Mouse (Mus musculus): ENCODE results near the gene Klhl29.

DNA sequence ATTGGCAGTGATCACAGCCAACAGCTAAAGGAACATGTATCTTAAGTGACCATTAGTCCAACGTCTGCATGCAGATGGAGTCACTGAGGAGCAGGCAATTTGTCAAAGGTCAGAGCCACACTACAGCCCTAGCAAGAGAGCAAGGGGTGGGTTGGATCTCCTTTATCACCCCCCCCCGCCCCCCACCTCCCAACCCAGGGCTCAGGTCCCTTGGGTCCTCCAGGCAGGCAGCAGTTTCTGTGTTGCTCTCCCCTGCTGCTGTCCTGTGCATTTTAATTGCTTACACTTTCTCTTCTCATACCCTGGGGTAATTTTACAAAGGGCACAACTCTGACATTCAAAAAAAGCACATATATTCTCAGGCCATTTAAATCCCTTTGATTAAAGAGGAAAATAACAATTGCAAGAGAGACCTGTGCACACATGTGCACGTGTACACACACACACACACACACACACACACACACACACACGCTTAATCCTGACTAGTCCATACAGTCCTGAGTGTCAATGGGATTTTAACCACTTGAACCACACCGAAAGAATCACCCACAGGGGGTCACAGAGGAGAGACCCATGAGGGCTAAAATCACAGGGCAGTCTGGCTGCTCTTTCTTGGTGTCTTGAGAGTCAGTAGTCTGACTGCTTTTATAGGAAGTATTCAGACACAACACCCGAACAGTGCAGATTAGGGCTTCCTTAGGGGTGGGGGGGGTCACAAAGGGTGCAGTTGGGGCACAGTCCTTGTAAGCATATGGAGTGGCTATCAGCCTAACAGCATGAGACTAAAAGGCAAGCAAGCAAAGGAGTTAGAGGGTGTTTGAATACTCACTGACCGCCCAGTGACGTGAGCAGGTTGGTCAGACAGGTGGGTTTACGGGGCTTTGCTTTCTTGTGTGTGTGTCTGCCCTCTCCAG is 108.0 kb downstream of the Klhl29 start:
- TF ChIP-seq CTCF (IDR thresholded peaks at IDR 0.05) = no peak
- no peak for TF ChIP-seq EP300 (IDR thresholded peaks at IDR 0.05; ENCODE audit: insufficient read depth, low read depth, low read length)
- TF ChIP-seq POLR2A (IDR thresholded peaks at IDR 0.05; ENCODE audit: insufficient read depth, low read depth, low read length) = no peak
